Mouse (Mus musculus): ENCODE measurements around the gene Ptk7.

DNA sequence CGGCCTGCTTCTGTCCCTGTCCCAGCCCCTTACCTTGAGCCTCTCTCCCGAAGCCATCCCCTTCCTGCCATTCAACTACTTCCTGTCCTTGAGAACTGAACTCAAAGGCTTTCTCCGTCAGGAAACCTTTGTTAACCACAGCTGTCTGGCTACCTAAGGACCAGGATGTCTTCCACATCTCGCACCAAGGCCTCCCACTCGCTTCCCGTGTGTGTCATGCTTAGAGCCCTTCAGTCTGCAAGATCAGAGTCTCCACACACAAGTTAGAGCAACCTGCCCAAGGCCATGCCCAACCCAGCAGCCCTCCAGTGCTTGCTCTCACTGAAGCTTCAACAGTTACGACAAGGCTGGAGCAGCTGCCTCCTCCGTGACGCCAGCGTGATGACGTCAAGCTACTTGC, 58.3 kb downstream of the Ptk7 start:
- no peak for TF ChIP-seq CTCF (IDR thresholded peaks at IDR 0.05; ENCODE audit: extremely low read depth, insufficient read depth, low read length)
- no peak for TF ChIP-seq POLR2A (IDR thresholded peaks at IDR 0.05; ENCODE audit: extremely low read depth, insufficient read depth, low read length)
